Mouse (Mus musculus): ENCODE results near the gene Tpgs1. TPM values are rescaled to one million over a fixed set of nuclear protein-coding genes. Genes with fewer than 3 reads are reported as not detected.

Tpgs1 gene
- total and polyA plus RNA-seq, 3 experiments = 23.5 to 48.0 TPM; not detected in 1

DNA sequence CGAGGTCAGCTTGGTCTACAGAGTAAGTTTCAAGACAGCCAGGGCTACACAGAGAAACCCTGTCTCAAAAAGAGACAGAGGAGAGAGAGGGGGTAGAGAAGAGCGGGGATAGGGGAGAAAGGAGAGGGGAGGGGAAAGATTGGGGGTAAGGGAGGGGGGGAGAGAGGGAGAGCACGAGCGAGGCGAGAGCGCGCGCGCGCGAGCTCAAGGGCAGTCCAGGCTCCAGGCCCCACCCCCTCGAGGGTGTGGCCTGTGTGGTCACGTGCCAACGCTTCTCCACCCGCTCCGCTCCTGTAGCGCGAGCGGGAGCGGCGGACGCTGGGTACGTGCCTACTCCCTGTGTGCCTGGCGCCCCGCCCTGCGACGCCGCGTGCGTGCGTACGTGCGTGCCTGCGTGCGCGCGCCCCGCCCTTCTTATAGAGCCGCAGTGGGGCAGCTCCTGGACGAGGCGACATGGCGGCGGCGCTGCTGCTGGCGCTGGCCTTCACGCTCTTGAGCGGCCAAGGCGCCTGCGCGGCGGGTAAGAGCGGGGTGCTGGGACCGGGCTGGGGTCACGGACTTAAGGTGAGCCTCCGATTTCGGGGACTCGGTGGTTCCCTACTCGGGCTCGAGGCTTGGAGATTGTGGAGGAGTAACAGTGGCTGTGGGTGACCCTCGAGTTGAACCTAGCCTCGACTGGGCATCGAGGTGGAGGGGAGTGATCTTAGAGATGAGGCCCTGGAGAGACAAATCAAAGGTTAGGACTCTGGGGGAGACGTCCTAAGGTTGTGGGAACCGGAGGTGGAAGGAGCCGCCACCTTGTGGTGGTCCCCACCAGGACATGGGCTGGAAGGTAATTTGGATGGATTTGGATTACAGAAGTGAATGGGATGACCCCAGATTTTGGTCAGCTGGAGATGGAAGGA lies 35.1 kb downstream of the Tpgs1 start, which contains the start of gene Bsg (continued):
- peak; percentile 10; the same call in 1 of the 2 replicates for TF ChIP-seq E2F4 (IDR thresholded peaks at IDR 0.05; ENCODE audit: borderline replicate concordance, low read depth, low read length)
- TF ChIP-seq MAFK (IDR thresholded peaks at IDR 0.05; ENCODE audit: borderline replicate concordance, low read depth, low read length) = no peak
- TF ChIP-seq MAX (IDR thresholded peaks at IDR 0.05; ENCODE audit: low read length) = peak; percentile 95
- no peak for TF ChIP-seq UBTF (IDR thresholded peaks at IDR 0.05; ENCODE audit: borderline replicate concordance, insufficient read depth, low read depth, low read length)
- TF ChIP-seq USF2 (IDR thresholded peaks at IDR 0.05; ENCODE audit: borderline replicate concordance in 1 of 2, insufficient read depth in 1 of 2, low read depth in 1 of 2, low read length in 2 of 2) = peak; percentile 54 to 87; a peak in 3 of 4 replicates
- peak; percentile 98 for TF ChIP-seq POLR2A (IDR thresholded peaks at IDR 0.05; ENCODE audit: control insufficient read depth in 1 of 2, insufficient read depth in 1 of 2, low read depth in 1 of 2, low read length in 2 of 2, poor library complexity in 1 of 2)
- peak; percentile 98 for TF ChIP-seq ZMIZ1 (IDR thresholded peaks at IDR 0.05; ENCODE audit: low read depth, low read length)
- TF ChIP-seq RAD21 (IDR thresholded peaks at IDR 0.05; ENCODE audit: low read depth, low read length) = no peak
- TF ChIP-seq POLR2AphosphoS5 (IDR thresholded peaks at IDR 0.05; ENCODE audit: borderline replicate concordance, low read depth, low read length) = no peak
- TF ChIP-seq SIN3A (IDR thresholded peaks at IDR 0.05; ENCODE audit: low read length) = peak; percentile 53
- peak; percentile 73 for TF ChIP-seq MAZ (IDR thresholded peaks at IDR 0.05; ENCODE audit: low read depth, low read length)
- TF ChIP-seq ETS1 (IDR thresholded peaks at IDR 0.05; ENCODE audit: low read depth, low read length) = no peak
- TF ChIP-seq TCF12 (IDR thresholded peaks at IDR 0.05; ENCODE audit: low read depth, low read length) = peak; percentile 71
- TF ChIP-seq POLR2AphosphoS2 (IDR thresholded peaks at IDR 0.05; ENCODE audit: low read length) = peak; percentile 93
- no peak for TF ChIP-seq KAT2A (conservative IDR thresholded peaks at IDR 0.05; ENCODE audit: low read depth, low read length)
- no peak for TF ChIP-seq ZC3H11A (IDR thresholded peaks at IDR 0.05; ENCODE audit: low read depth, low read length)

DNA sequence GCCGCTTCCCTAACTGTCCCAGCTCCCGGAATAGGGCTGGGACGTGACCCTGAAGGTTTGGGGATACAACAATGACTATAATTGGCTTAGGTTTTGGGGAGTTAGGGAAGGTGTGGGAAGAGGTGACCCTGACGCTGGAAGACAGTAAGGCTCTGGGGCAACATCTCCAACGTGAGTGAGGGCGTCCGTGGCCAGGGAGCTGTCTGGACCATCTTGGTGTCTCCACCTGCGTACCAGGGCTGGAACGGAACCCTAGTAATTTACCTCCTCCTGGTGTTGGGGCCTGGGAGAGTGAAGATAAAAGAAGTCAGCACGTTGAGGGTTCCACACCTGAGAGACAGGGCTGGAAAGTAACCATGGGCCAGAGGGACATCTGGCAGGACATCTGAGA lies 35.8 kb downstream of the Tpgs1 start:
- Histone ChIP-seq H3K27ac (ENCODE audit: control insufficient read depth, low read depth, low read length) (peak overlapping the region; percentile 14; the same call in 1 of the 2 replicates), H3K79me2 (ENCODE audit: control insufficient read depth, insufficient read depth, low read length, poor library complexity) (peaks cover 41% of the 10 kb centered on the region), H3K9ac (ENCODE audit: control insufficient read depth, low read depth, low read length, poor library complexity, severe bottlenecking) (peak overlapping the region; percentile 84), H3K4me3 (ENCODE audit: control insufficient read depth in 1 of 2, insufficient read depth in 1 of 2, low read depth in 2 of 2, low read length in 2 of 2) (peak overlapping the region; percentile 86 to 92), H3K36me3 (ENCODE audit: control insufficient read depth in 1 of 2, insufficient read depth in 2 of 2, low read length in 2 of 2) (peaks cover 0 to 14% of the 10 kb centered on the region in 2 experiments; a peak in 2 of 4 replicates), H3K9me3 (replicated peaks; ENCODE audit: insufficient read depth, low read length) (no peaks in the 10 kb centered on the region), H3K4me1 (ENCODE audit: control insufficient read depth in 1 of 2, insufficient read depth in 2 of 2, low read length in 2 of 2) (peaks cover 9 to 16% of the 10 kb centered on the region in 2 experiments; a peak in 3 of 4 replicates), H3K27me3 (ENCODE audit: control insufficient read depth in 1 of 2, insufficient read depth in 2 of 2, low read length in 2 of 2) (no peaks in the 10 kb centered on the region)
- no peak for DNase-seq (ENCODE audit: low read depth, low spot score)
- TF ChIP-seq MAX (IDR thresholded peaks at IDR 0.05; ENCODE audit: low read length) = no peak
- TF ChIP-seq CHD1 (IDR thresholded peaks at IDR 0.05; ENCODE audit: low read depth, low read length) = 0 out of 2 replicates have a peak, but pooled peaks have one; percentile 30
- no peak for TF ChIP-seq UBTF (IDR thresholded peaks at IDR 0.05; ENCODE audit: borderline replicate concordance, insufficient read depth, low read depth, low read length)
- no peak for TF ChIP-seq CHD2 (IDR thresholded peaks at IDR 0.05; ENCODE audit: low read length)
- TF ChIP-seq RAD21 (IDR thresholded peaks at IDR 0.05; ENCODE audit: low read depth, low read length) = no peak
- no peak for TF ChIP-seq JUND (IDR thresholded peaks at IDR 0.05; ENCODE audit: low read depth, low read length)
- TF ChIP-seq TAL1 (IDR thresholded peaks at IDR 0.05; ENCODE audit: low read length) = no peak
